In genomic region chr10:115457368-115458021, GRCm38 (mm10) we compare ENCODE assay signal across 17 mouse cellular contexts.
"Had no signal": no experiment of that assay in that cellular context is flagged by ENCODE, and none has a peak within 500 bp of the region (broad histone marks: within the 10 kb centered on the region; RNA-seq: fewer than 3 reads in every experiment).

No protein-coding gene starts in this region.

- H3K4me2 ChIP-seq: limb, embryonic 13.5 days; liver, embryonic 15.5 days; midbrain, embryonic 11.5 days; neural tube, embryonic 12.5 days; stomach, embryonic 15.5 days had no signal

- H3K9ac ChIP-seq: limb, embryonic 13.5 days; liver, embryonic 15.5 days; neural tube, embryonic 12.5 days; stomach, embryonic 15.5 days had no signal

- H3K4me1 ChIP-seq: liver, embryonic 15.5 days; neural tube, embryonic 12.5 days; stomach, embryonic 15.5 days had no signal

- H3K9me3 ChIP-seq: limb, embryonic 13.5 days; liver, embryonic 15.5 days; neural tube, embryonic 12.5 days; stomach, embryonic 15.5 days had no signal

- ATAC-seq: intestine, postnatal 0 days had no signal

- H3K4me3 ChIP-seq: limb, embryonic 13.5 days; liver, embryonic 15.5 days; neural tube, embryonic 12.5 days; stomach, embryonic 15.5 days had no signal

- H3K27me3 ChIP-seq: limb, embryonic 13.5 days; liver, embryonic 15.5 days; neural tube, embryonic 12.5 days; stomach, embryonic 15.5 days had no signal

- H3K36me3 ChIP-seq: limb, embryonic 13.5 days; liver, embryonic 15.5 days; neural tube, embryonic 12.5 days; stomach, embryonic 15.5 days had no signal

- DNase-seq: kidney, adult 8-10 months; kidney, postnatal 4 days; left cerebral cortex, postnatal 4 days; lung, adult 2 months; lung, postnatal 14 days; lung, postnatal 4 days; midbrain, embryonic 14.5 days; retina, postnatal 1 day; right cerebral cortex, postnatal 25 days; spleen, adult 18-20 months; thymus, postnatal 25 days had no signal

- H3K27ac ChIP-seq: limb, embryonic 13.5 days; liver, embryonic 15.5 days; neural tube, embryonic 12.5 days; stomach, embryonic 15.5 days had no signal
